Mouse (Mus musculus): ENCODE measurements around the gene Dcaf4. TPM values are rescaled to one million over a fixed set of nuclear protein-coding genes. Genes with fewer than 3 reads are reported as not detected.

Gene Dcaf4
- polyA plus RNA-seq, 1 experiment, result 37.4 TPM

- no peak for TF ChIP-seq GATA1 (IDR thresholded peaks at IDR 0.05; ENCODE audit: low read length)
Observed at GRCm38 (mm10) chr12:83523056-83523455, 2.8 kb downstream of the Dcaf4 start.

- TF ChIP-seq GATA1 (IDR thresholded peaks at IDR 0.05; ENCODE audit: low read length), result no peak
Observed at GRCm38 (mm10) chr12:83523892-83524291, 3.6 kb downstream of the Dcaf4 start.

GRCm38 (mm10) chr12:83524329-83524728, 4.1 kb downstream of the Dcaf4 start:
- no peak for TF ChIP-seq GATA1 (IDR thresholded peaks at IDR 0.05; ENCODE audit: low read length)

GRCm38 (mm10) chr12:83525822-83526544, 5.7 kb downstream of the Dcaf4 start:
- no peak for TF ChIP-seq GATA1 (IDR thresholded peaks at IDR 0.05; ENCODE audit: low read length)

GRCm38 (mm10) chr12:83527816-83528215, 7.5 kb downstream of the Dcaf4 start:
- no peak for TF ChIP-seq GATA1 (IDR thresholded peaks at IDR 0.05; ENCODE audit: low read length)

GRCm38 (mm10) chr12:83528665-83529064, 8.4 kb downstream of the Dcaf4 start:
- no peak for TF ChIP-seq GATA1 (IDR thresholded peaks at IDR 0.05; ENCODE audit: low read length)

- no peak for TF ChIP-seq GATA1 (IDR thresholded peaks at IDR 0.05; ENCODE audit: low read length)
Observed at GRCm38 (mm10) chr12:83531992-83532391, 11.7 kb downstream of the Dcaf4 start.

GRCm38 (mm10) chr12:83532966-83533365, 12.7 kb downstream of the Dcaf4 start:
- no peak for TF ChIP-seq GATA1 (IDR thresholded peaks at IDR 0.05; ENCODE audit: low read length)

GRCm38 (mm10) chr12:83534190-83534589, 13.9 kb downstream of the Dcaf4 start:
- no peak for TF ChIP-seq GATA1 (IDR thresholded peaks at IDR 0.05; ENCODE audit: low read length)

- TF ChIP-seq GATA1 (IDR thresholded peaks at IDR 0.05; ENCODE audit: low read length), result no peak
Observed at GRCm38 (mm10) chr12:83535428-83535827, 15.2 kb downstream of the Dcaf4 start.

- TF ChIP-seq GATA1 (IDR thresholded peaks at IDR 0.05; ENCODE audit: low read length), result no peak
Observed at GRCm38 (mm10) chr12:83536039-83536438, 15.8 kb downstream of the Dcaf4 start.

- TF ChIP-seq GATA1 (IDR thresholded peaks at IDR 0.05; ENCODE audit: low read length), result no peak
Observed at GRCm38 (mm10) chr12:83543997-83544396, 23.7 kb downstream of the Dcaf4 start.

GRCm38 (mm10) chr12:83544791-83545190, 24.5 kb downstream of the Dcaf4 start:
- no peak for TF ChIP-seq GATA1 (IDR thresholded peaks at IDR 0.05; ENCODE audit: low read length)

- TF ChIP-seq GATA1 (IDR thresholded peaks at IDR 0.05; ENCODE audit: low read length), result no peak
Observed at GRCm38 (mm10) chr12:83551305-83551704, 31.0 kb downstream of the Dcaf4 start.

- TF ChIP-seq GATA1 (IDR thresholded peaks at IDR 0.05; ENCODE audit: low read length), result no peak
Observed at GRCm38 (mm10) chr12:83553816-83554215, 33.5 kb downstream of the Dcaf4 start.

- TF ChIP-seq GATA1 (IDR thresholded peaks at IDR 0.05; ENCODE audit: low read length), result no peak
Observed at GRCm38 (mm10) chr12:83555605-83556004, 35.3 kb downstream of the Dcaf4 start.

- no peak for TF ChIP-seq GATA1 (IDR thresholded peaks at IDR 0.05; ENCODE audit: low read length)
Observed at GRCm38 (mm10) chr12:83558496-83558895, 38.2 kb downstream of the Dcaf4 start.

Measured in G1E-ER4 (cell line).